Mouse (Mus musculus) frontal cortex, postnatal 36 days (tissue): ENCODE results near the gene Il4.

ENCODE experiments used
- DNase-seq, 2 experiments: peaks; one replicate each; pipeline ENCODE4 v3.0.0; 2022; ENCODE audit warnings: low spot score in 2 of 2

Il4 gene

DNA sequence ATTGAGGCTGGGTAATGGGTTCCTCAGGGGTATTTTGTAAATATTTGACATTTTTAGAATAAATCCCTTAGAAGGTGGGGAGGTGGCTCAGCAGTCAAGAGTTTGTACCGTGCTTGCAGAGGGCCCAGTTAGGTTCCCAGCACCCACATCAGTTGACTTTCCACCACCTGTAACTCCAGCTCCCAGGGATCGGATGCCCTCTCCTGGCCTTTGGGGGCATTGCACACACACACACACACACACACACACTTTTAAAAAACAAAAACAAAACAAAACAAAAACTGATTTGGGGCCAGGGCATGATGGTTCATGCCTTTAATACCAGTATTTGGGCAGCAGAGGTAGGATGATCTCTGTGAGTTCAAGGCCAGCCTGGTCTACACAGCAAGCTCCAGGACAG, 5.7 kb upstream of the Il4 start:
- DNase-seq = no peak

DNA sequence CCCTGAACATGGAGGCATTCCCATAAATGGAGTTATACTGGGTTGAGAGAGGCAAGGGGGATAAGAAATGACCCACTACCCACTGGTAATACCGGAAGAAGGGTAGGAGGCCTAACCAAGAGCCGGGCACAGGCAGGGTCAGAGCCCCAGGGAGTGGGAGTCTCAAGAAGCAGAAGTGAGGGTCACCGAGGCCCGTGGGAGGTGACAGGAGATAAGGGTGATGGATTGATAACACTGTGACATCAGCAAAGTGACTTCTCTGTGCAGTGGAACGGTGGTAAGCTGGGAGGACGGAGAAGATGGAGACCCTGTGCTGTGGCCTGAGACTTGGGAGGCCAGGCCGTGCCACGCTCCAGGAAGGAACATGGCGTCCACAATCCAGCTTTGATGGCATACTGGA, 5.1 kb upstream of the Il4 start:
- DNase-seq = no peak

DNA sequence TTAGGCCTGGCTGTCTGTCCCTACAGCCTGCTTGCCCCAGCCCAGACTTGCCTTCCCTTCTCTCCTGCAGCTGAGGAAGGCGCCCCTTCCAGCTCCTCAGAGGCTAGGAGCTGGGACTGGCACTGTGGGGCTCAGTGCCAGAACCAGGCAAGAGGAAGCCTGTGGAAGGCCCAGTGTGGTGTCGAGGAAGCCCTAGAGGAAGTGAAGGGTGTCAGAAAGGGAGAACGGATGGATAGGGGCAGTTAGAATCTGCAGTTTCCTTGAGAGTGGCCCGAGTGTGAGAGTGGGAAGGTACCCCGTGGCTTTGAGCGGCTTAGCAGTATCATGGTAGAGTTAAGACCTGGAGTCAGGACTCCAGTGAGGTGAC, 4.0 kb upstream of the Il4 start:
- DNase-seq = no peak

DNA sequence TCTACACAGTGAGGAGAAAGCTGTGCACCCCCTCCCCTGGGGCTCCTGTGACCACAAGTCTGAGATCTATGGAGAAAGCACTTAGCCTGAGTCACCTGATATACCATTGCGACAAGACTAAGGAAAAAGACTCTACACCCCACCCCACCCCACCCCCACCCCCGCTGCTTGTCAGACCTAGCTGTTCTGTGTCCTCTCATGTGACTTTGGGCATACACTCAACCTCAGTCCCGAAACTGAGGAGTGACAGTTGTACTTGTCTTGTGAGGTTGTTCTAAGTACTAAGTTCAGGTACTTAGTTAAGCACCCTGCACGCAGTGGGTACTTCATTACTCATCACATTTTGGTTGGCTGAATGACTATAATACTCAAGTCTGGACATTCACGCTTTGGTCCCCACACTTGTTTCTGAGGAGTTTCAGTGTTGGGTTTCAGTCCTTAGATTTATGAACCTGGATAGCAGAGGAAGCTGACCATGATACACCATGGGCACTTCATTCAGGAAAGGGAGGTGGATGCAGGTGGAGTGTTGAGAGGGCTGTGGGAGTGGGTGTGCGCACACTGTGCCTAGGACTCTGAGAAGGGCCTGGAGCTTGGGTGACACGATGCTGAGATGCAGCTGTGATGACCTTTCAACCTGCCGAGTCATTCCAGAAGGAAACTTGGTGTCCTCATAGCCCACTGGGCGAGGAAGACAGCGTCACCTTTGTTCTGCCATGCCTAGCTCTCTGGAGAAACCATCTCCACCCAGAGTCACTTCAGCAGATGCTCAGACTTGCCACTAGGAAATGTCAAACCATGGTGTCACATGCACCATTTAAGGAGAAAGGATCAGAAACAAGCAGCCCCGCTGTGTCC, 3.3 kb upstream of the Il4 start:
- no peak for DNase-seq

DNA sequence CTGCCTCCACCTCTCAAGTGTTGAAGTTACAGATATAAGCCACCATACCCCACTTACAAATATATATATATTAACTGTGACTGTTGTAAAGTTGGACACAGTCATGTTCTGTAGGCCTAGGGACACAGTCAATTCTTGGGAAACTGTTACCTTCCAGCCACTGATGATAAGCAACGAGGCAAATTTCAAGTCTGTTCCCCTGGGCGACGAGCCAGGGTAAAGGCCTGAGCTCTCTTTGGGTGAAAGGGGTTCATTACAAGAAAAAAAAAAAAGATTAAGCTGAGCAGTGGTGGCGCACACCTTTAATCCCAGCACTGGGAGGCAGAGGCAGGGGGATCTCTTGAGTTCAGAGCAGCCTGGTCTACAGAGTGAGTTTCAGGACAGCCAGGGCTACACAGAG, 1.6 kb upstream of the Il4 start:
- DNase-seq = no peak

DNA sequence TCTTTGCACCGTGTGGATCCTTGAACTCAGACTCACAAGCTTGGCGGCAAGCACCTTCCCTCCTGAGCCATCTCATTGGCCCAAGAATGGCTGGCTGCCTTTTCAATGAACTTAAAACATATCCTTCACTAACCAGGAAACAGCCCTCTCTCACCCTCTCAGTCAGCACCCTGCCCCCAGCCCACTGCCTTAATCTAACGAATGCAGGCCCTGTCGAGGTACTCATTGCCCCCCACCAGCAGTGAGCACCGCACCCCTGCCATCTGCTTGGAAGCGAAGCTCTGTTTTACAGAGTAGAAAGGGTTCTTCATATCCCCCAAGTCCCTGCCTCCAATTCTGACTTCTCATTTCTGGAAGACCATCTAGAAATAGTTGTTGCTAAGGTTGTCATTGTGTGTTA, 959 bp upstream of the Il4 start:
- no peak for DNase-seq

DNA sequence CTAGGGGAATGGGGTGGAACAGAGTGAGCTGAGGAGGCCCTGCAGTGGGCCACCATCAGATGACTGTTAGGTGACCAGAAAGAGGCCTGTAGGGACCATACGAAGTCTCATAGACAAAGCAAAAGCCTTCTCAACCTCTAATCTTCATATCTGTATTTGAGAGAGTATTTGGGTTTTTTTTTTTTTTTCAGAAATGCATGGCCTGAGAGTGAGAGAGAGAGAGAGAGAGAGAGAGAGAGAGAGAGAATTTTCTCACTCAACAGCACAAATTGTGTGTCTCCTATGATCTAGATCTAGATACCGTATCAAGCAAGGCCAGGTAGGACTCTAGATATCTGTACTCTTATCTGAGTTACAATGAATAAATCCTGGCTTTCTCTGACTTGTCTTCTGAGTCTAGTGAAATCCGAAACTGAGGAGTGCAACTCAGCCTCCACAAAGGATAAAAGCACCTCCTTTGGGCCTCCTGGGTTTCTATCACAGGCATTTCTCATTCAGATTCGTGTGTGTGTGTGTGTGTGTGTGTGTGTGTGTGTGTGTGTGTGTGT, 833 bp downstream of the Il4 start:
- no peak for DNase-seq

DNA sequence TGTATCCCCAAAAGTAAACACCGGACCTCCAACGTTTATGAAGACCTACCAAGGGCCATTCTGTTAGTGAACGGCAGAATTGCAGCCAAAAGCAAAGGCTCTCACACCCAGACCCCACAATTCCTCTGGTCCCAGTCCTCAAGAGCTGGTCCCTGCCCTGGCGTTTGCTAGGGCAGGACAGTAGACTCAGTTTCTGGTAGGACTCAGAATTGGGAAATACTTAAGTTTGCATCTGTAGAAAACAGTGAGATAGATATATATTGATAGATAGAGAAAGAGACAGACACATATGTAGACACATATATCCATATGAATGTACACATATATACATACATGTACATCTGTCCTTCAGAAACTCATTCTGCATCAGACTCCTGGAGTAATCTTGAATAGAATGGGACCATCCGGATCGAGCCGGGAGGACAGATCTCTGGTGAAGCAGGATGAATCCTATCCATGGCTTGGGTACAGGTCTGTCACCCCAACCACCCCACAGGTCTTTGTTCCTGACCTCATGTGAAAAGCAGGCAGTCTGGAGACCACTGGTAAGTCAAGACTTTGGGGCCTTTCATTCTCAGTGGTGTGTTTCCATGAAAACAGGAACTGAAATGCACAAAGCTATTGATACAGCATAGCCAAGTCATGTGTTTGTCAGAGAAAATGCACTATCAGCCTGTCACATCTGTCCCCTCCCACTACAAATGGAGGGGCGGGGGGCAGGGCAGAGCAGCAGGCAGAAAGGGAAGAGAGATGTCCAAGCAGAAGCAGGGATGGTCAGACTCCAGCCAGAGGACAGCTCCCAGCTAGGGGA, 1.5 kb downstream of the Il4 start:
- DNase-seq = no peak

DNA sequence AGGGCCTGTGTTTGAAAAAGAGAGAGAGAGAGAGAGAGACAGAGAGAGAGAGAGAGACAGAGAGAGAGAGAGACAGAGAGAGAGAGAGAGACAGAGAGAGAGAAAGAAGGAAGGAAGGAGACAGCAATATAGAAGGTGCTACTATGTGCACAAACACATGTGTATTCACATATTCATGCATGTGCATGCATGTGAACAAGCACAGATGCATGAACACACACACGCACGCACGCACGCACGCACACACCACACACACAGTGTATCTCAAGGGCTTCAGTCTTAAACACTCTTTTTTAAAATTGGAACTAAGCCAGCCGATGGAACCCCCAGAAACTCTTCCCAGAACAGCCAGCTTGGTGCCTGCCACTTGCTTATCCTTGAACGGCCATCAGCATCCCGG, 2.9 kb downstream of the Il4 start:
- no peak for DNase-seq

DNA sequence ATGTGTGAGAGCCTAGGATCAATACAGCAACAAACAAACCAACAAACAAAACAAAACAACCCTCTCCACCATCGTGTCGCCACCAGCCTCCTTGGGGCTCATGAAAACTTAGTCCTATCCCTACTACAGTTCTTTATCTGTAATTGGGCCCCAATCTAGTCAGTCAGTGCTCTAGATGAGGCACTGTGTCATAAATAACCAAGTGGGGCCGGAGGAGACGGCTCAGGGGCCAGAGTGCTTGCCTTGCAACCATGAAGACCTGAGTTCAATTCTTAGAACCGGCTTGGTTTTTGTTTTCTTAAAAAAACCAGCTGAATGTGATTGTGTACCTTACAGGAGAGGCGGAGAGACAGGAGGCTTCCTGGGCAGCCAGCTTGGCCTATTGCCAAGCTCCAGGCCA, 3.3 kb downstream of the Il4 start:
- no peak for DNase-seq

DNA sequence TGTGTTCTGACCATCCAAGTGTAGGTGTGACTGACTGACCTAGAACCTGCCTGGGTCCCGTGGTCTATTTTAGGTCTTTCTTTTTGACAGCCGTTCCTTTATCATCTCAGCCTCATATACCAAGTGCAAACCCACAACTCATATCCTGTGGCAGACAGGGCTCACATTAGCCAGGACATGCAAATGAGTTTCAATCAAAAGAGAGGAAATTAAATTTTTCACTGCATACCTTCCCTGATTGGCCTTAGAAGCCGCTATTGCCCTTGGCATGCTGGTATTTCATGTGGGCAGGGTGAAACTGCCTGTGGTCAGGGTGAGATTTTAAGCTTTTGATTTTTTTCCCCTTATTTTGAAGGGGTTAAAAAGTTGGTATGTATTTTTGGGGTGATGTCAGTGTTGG, 8.8 kb downstream of the Il4 start:
- DNase-seq = no peak

DNA sequence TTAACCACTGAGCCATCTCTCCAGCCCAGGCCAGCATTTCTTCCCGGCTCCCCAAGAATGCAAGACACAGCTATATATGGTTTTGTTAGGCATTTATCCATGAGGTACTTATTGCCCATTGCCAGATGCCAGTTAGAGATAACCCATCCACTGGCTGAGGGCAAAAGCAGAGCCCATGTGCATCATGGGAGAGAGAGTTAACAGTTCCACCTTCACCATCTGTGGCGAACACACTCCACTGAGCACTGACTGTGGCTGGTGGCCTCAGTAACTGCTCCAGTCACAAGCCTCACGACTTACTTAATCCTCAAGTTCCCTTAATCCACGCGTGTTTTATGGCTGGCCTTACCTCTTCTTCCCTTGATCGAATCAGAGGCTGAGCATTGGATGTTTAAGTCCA, 9.2 kb downstream of the Il4 start:
- DNase-seq = no peak

DNA sequence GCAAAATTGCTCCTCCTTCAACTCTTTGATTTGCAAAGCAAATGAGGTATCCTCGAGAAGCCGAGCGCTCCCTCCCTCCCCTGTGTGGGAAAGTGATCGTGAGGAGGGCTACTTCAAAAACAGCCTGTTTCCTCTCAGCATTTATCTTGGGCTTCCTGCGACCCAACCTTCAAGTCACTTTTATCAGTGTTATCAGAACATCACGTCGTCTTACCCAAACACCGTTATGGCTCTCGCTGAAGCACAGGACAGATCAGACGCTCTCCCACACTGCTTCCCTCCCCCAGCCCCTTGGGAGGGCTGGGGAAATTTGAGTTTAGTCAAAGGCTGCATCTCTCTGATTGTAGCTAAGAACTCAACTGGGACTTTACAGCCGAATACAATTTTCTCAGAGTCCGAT, 12.9 kb downstream of the Il4 start:
- no peak for DNase-seq

DNA sequence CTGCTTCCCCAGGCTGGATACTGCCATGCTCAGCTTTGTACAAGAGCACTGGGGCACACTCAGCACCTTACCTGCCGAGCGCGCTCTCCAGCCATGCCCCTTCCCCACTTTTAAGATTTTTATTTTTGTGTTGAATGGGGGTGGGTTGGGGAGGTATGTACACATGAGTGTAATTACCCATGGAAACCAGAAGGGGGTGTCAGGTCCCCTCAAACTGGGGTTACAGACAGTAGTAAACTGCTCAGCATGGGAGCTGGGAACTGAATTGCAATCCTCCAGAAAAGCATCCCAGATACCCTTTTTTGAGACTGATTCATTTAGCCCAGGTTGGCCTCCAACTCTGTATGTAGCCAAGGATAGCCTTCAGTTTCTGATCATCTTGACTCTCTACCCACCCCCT, 13.5 kb downstream of the Il4 start:
- no peak for DNase-seq

DNA sequence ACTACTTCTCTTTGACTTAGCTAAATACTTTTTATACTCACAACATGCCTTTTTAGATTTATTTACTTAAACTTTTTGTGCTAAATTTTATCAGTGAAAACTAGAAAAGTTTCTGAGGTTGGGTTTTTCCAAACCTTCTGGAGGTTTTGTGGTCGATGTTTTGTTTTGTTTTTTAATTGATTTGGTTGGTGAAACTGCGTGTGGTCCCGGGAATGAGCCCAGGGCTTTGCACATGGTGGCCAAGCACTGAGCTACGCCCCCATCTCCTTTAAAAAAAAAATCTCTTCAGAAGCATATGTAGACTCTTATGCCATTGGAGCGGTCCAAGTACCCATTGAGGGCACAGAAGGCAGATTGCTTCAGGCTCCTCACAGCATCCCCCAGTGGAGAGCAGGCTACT, 27.4 kb downstream of the Il4 start:
- no peak for DNase-seq

DNA sequence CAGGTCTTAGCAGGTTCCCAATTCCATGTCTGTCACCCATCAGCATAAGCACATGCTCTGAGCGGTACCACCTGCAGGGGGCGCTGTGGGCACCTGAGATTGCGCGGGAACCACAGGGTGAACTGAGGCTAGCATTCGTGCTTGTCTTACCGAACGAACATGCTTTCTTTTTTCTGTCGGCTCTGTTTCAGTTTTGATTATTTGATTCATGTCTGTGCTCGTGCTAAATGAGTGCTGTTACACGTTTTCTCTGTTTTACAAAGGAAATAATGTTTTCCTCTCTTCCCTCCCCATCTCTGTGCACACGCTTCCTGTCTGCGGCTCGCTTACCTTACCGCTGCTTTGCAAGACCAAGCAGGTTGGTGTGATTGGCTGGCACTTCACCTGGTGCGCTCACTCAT, 28.1 kb downstream of the Il4 start:
- DNase-seq = peak; percentile 21 to 42

DNA sequence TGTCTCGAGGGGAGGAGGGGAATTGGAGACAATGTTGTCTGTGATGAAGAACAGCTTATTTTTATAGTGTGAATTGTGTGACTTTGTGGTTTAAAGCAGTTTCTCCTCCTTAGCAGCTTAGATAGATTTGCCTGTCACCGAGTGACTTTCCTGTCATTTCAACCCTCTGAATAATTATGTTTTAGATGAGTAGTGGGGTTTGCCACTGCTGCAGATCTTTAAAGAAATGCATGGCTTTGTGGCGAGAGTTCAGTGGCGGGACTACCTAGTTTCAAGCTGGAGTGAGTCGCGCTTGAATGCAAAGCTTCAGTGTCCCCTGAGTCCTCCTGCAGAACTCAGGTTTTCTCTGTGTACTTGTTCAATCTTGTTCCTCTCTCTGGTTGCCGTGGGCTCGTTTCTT, 30.2 kb downstream of the Il4 start:
- DNase-seq = no peak

DNA sequence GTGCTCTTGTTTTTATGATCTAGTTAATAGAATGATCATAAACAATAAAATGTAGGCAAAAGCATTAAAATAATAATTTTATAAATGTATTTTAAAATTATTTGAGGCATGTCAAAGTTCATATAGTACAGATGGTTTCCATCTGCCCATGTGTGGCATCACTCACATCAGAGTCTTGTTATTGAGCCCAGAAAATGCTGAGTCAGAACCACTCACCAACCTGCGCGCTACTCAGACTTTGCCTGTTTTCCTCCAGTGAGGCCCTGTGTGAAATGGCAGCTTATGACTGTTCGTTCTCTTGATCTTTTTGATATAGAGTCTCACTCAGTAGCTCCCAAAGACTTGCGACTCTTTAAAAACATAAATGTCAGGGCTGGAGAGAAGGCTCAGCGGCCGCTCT, 33.0 kb downstream of the Il4 start:
- no peak for DNase-seq

DNA sequence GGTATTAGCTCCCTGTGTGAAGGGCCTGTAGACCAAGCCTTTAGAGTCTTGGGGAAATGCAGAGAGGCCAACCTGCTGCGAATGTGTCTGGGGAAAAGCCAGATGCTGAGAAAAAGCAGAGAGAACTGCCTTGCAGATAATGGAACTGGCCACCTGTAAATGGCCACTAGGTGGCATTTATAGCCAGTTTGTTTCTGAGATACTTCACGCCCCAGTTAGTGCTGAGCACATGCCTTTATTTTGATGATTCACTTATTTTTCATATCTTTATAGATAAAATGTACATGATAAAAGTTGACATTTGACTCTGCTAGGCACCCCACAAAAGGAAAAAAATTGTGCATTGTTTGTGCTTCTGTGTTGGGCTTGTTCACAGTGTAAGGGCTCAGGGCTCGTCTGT, 33.6 kb downstream of the Il4 start:
- no peak for DNase-seq

DNA sequence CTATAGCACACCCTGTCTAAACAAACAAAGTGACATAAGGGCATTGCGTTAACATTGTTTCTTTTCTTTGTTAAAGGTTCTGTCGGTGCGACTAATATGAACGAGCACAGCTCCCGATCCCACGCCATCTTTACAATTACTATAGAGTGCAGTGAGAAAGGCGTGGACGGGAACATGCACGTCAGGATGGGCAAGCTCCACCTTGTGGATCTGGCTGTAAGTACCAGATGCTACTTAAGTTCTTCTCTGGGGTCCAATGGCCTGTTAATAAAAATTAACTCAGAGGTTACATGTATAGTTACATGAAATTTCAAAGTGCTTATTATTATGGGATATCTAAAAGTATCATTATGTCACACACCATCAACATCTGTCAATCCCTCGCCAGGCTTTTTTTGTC, 35.3 kb downstream of the Il4 start:
- DNase-seq = no peak

DNA sequence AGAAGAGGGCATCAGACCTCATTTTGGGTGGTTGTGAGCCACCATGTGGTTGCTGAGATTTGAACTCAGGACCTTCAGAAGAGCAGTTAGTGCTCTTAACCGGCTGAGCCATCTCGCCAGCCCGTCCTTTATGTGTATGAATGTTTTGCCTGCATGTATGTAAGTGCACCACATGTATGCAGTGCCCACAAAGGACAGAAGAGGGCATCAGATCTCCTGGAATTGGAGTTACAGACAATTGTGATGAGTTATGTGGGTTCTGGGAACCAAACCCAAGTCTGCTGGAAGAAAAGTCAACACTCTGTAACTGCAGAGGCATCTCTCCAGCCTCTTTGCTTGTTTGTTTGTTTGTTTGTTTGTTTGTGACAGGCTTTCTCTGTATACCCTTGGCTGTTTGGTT, 37.9 kb downstream of the Il4 start:
- DNase-seq = no peak

DNA sequence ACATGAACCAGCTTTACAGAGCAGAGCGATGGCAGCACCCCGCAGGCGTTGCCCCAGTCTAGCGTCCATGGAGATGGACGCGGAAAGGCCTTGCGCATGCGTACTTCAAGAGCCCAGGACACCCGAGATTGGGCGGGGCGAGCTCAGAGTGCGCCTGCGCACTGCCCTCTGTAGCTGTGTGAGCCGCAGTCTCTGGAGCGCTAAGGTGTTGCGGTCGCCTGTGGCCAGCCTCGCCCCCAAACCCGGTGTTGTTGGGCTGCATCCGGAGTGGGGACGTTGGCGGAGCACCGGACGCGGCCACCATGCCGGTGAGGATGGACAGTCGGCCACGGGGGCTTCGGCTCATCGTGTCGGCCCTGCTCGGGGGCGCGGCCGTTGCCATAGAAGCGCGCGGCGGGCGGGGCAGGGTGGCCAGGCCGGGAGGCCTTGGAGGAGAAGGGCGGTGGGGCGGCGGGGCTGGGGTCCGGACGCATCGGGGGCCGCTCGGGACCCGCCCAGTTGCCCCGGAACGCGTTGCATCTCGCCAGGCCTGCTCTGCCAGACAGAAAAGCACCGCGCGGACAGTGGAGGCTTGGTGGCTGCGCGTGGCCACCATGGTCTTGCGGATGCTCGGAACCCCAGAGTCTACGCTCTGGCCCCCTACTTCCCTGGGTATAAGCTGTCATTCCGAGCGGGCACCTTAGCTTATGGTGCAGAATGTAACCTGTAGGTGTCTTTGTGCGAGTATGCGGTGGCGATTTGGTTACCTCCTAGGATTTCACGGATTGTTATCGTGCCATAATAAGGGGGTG, 51.0 kb downstream of the Il4 start, which contains the start of gene Kif3a:
Gene Kif3a, plus strand, starts transcription at position 156 of the 791 bp plus-strand sequence.
- peak; percentile 94 to 97 for DNase-seq
